Mouse (Mus musculus) liver, embryonic 13.5 days (tissue): ENCODE data around the gene Iqgap2. TPM values are rescaled to one million over a fixed set of nuclear protein-coding genes. Genes with fewer than 3 reads are reported as not detected.

Experiments
- ATAC-seq: fragments of 200-750 bp; cut with Nextera tagmentation; 2 replicates; pipeline ENCODE4 v1.8.0; 2017; ENCODE audit warnings: low read depth, mild to moderate bottlenecking, moderate number of reproducible peaks, moderate library complexity
- DNase-seq: peaks from one replicate; pipeline ENCODE4 v3.0.0; 2022
- H3K27ac ChIP-seq: fragments of 300-500 bp; sonication (generic); 2 replicates; pipeline ENCODE4 v1.5.1; 2015; ENCODE audit warnings: moderate library complexity, mild to moderate bottlenecking, inconsistent platforms
- H3K27me3 ChIP-seq: fragments of 300-500 bp; sonication (generic); 2 replicates; pipeline ENCODE4 v1.6.1; 2015; ENCODE audit warnings: mild to moderate bottlenecking, inconsistent platforms
- H3K36me3 ChIP-seq: fragments of 300-500 bp; sonication (generic); 2 replicates; pipeline ENCODE4 v1.6.1; 2015; ENCODE audit warnings: mild to moderate bottlenecking, inconsistent platforms
- H3K4me1 ChIP-seq: fragments of 300-500 bp; sonication (generic); replicated peaks from 2 replicates; pipeline ENCODE4 v1.6.1; 2015; ENCODE audit warnings: inconsistent platforms
- H3K4me2 ChIP-seq: fragments of 300-500 bp; sonication (generic); 2 replicates; pipeline ENCODE4 v1.6.1; 2015; ENCODE audit warnings: inconsistent platforms, mild to moderate bottlenecking, moderate library complexity
- H3K4me3 ChIP-seq: fragments of 300-500 bp; sonication (generic); replicated peaks from 2 replicates; pipeline ENCODE4 v1.5.1; 2015; ENCODE audit warnings: mild to moderate bottlenecking, inconsistent platforms
- H3K9ac ChIP-seq: fragments of 300-500 bp; sonication (generic); 2 replicates; pipeline ENCODE4 v1.6.1; 2015; ENCODE audit warnings: mild to moderate bottlenecking, inconsistent platforms
- H3K9me3 ChIP-seq: fragments of 300-500 bp; sonication (generic); replicated peaks from 2 replicates; pipeline ENCODE4 v1.6.1; 2016; ENCODE audit warnings: inconsistent platforms
- WGBS: fragments of 180-500 bp; shearing (Covaris S2); methylation state at CpG from one replicate; pipeline ENCODE4 v1.1.7; 2015; ENCODE audit not compliant: insufficient replicate concordance; 5-methylcytosine and 5-hydroxymethylcytosine counted together
- polyA plus RNA-seq: library from polyadenylated mRNA; unstranded; fragments of >200 nt; fragmentation: Nextera tagmentation; extraction: Ambion mirVana; gene quantifications from 2 replicates; pipeline ENCODE4 v1.2.1, GENCODE M21; 2015

Gene Iqgap2
- polyA plus RNA-seq, 1 experiment from 2014 or later, result 11.9 TPM

DNA sequence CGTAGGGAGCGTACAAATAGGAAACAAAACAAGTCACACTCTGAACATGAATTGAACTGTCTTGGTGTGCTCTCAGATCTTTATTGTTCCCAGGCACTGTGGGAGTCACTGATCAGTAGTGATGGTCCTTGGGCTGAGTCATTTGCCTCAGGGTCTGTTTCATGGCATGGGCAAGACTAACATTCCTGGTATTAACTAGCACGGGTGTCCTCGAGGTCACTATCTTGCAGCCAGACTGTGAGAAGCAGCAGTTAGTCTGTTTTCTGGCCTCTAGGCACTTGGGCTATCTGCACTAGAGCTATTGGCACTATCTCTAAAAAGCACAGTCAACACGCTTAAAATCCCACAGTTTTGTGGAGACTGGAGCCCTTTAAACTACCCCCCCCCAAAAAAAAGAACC is 295.8 kb downstream of the Iqgap2 start:
- no peaks in the 10 kb centered on the region for H3K9me3 ChIP-seq
- H3K9ac ChIP-seq, result no peak overlapping the region
- ATAC-seq (no peak), DNase-seq (no peak)
- peaks cover 2% of the 10 kb centered on the region; the same call in 1 of the 2 replicates for H3K36me3 ChIP-seq
- H3K4me1 ChIP-seq, result 0 out of 2 replicates have a peak, but pooled peaks cover 7% of the 10 kb centered on the region
- H3K4me2 ChIP-seq, result no peak overlapping the region
- peaks cover 16% of the 10 kb centered on the region for H3K27me3 ChIP-seq
- WGBS, result 43% methylated on average over 5 of the region's 5 CpGs
- H3K27ac ChIP-seq, result no peak overlapping the region
- no peak overlapping the region for H3K4me3 ChIP-seq

DNA sequence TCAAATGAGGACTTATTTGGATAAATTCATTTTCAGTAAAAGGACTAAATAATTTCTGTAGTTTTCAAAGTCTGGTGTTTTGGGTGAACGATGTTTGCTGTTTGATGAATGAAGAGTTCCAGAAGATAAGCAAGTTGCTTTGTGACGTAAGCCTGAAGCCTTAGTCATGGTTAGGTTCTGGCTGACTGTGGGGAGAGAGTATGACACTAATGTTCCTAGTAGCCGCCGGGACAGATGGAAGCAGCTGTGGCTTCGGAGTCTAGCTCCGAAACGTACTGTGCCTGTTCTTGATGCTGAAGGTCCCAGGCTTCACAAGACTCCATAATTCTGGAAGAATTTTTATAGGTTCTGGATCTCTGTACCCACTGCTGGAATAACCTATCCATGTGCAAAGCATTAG is 296.3 kb downstream of the Iqgap2 start:
- Histone ChIP-seq H3K27me3 (peaks cover 20% of the 10 kb centered on the region), H3K27ac (no peak overlapping the region), H3K9me3 (no peaks in the 10 kb centered on the region), H3K4me2 (no peak overlapping the region), H3K4me1 (0 out of 2 replicates have a peak, but pooled peaks cover 7% of the 10 kb centered on the region), H3K4me3 (no peak overlapping the region), H3K9ac (no peak overlapping the region), H3K36me3 (no peaks in the 10 kb centered on the region)
- 61% methylated on average over 7 of the region's 7 CpGs for WGBS
- DNase-seq, result no peak
- no peak for ATAC-seq

DNA sequence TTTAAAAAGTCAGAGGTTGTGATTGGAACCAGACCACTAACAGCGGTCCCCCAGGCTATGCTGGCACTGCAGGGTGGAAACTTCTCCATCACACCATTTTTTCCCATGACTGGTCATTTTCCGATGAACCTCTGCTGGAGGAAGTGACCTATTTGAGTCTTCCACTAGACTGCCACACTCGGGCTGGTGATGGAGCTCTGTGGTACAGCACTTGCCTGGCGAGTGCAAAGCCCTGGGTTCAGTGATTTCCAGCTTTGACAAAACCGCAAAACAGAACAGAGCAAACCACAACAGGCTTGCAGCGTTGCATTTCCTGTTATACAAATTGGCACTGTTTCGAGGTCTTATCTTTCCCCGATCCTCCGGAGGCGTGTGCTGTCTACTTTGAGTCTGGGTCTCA is 298.9 kb downstream of the Iqgap2 start:
- no peak overlapping the region for H3K9ac ChIP-seq
- no peak overlapping the region for H3K27ac ChIP-seq
- WGBS, result 15% methylated on average over 10 of the region's 10 CpGs
- no peak overlapping the region for H3K4me2 ChIP-seq
- 0 out of 2 replicates have a peak, but pooled peaks cover 7% of the 10 kb centered on the region for H3K4me1 ChIP-seq
- H3K4me3 ChIP-seq, result no peak overlapping the region
- H3K9me3 ChIP-seq, result no peaks in the 10 kb centered on the region
- DNase-seq (no peak), ATAC-seq (no peak)
- no peaks in the 10 kb centered on the region for H3K36me3 ChIP-seq
- peaks cover 38% of the 10 kb centered on the region for H3K27me3 ChIP-seq

DNA sequence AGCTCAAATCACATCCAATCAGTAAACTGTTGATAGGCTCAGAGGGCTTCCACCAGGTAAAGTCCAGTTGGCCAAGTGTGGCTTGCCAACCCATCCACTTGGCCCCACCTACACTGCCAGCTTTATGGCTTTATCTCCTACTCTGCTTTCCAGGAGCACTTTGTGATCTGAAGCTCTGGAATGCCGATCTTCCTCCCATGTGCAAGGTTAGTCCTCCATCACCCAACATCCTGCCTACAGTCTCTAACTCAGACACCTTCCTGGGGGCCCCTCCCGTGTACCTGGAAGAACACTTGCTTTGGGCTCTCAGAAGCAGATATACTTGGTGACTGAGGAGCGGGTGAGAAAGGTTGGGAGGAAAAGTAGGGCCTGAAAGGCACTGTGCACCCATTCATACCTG is 300.1 kb downstream of the Iqgap2 start:
- Histone ChIP-seq H3K27ac (no peak overlapping the region), H3K27me3 (peaks cover 45% of the 10 kb centered on the region), H3K4me2 (no peak overlapping the region), H3K9ac (no peak overlapping the region), H3K9me3 (no peaks in the 10 kb centered on the region), H3K4me1 (0 out of 2 replicates have a peak, but pooled peaks cover 7% of the 10 kb centered on the region), H3K36me3 (no peaks in the 10 kb centered on the region), H3K4me3 (no peak overlapping the region)
- WGBS, result 63% methylated on average over 3 of the region's 3 CpGs
- no peak for DNase-seq
- ATAC-seq, result no peak

DNA sequence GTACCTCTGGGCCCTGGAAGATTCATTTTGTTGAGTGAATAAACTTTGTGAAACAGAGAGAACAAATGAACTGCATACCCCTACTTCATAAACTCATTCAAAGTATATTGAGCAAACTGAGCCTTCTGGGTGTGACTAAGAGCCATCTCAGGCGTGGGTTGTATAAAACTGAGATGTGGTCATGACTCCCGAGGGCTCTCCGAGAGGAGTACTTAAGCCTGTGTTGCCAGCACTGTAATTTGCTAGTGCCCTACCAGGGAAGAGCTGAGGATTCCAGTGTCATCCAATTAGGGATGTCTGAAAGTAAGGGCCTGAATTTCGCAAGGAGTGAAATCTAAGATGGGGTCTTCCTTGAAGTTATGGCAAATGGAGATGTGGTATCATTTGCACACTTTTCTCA is 304.1 kb downstream of the Iqgap2 start:
- no peaks in the 10 kb centered on the region for H3K36me3 ChIP-seq
- H3K9me3 ChIP-seq, result no peaks in the 10 kb centered on the region
- no peak overlapping the region for H3K4me2 ChIP-seq
- WGBS, result 66% methylated on average over 4 of the region's 4 CpGs
- H3K9ac ChIP-seq, result no peak overlapping the region
- no peaks in the 10 kb centered on the region for H3K4me1 ChIP-seq
- H3K4me3 ChIP-seq, result no peak overlapping the region
- peaks cover 64% of the 10 kb centered on the region for H3K27me3 ChIP-seq
- H3K27ac ChIP-seq, result no peak overlapping the region
- no peak for ATAC-seq
- no peak for DNase-seq

DNA sequence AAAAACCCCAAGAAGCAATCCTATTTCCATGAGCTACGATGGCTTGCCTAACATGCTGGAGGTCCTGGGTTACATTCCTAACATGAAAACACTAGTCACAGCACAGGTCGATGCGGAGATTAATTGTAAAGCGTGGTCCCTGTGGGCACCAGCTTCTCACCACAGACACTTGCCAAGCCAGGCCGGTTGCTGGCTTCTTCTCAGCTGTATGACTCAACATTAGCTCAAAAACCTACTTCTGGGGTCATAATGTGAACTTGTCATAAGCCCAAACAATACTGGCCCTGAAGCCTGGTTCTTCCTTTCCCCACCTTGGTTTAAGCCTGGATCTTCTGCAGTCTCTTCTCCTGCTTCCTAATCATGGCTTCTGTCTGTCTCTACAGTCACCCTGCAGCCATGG is 306.8 kb downstream of the Iqgap2 start:
- ATAC-seq (no peak), DNase-seq (no peak)
- Histone ChIP-seq H3K27ac (no peak overlapping the region), H3K4me2 (no peak overlapping the region), H3K4me3 (no peak overlapping the region), H3K36me3 (no peaks in the 10 kb centered on the region), H3K4me1 (no peaks in the 10 kb centered on the region), H3K9me3 (no peaks in the 10 kb centered on the region), H3K9ac (no peak overlapping the region), H3K27me3 (peaks cover 53% of the 10 kb centered on the region)
- WGBS, result 66% methylated on average over 5 of the region's 5 CpGs

DNA sequence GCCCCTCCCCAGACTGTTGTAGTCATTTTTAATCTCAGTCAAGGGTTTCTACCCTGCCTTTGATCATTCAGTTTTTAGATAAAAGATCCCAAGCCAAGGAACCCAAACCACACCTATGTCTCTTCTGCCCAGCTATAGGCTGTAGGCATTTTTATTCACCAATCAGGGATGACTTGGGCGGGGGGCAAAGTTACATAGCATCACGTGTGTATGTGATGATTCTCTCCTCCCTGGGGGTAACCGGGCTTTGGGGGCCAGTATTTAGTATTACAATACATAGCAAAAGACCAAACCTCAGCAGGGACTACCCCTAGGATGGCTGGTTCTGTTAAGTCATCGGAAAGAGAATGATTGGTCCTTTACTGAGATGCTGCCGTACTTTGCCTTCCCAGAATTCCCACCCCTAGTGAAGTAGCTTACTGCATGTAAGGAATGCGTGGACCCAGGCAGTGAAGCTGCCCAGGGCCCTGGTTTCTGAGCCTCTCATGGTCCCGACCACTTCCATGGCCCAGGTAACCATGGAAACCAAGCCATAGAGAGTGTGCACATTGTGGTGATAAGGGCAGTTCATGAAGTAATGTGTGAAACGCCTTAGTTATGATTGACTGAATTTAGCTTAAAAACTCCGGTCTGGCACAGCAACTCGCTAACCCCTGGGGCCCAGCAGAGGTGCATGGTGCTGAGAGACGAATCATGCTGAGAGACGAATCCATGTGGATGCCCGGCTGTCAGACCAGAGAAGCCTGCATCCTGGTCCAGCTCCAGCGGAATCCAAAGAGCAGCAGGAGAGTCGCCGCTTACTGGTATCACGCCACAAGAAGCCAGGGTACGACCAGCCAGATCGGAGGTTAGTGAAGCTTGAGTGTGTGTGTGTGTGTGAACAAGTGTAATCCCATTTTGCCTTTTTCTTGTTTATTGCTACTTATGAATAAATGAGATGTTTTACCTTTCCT is 308.2 kb downstream of the Iqgap2 start:
- Histone ChIP-seq H3K27ac (no peak overlapping the region), H3K4me1 (no peaks in the 10 kb centered on the region), H3K36me3 (no peaks in the 10 kb centered on the region), H3K9ac (no peak overlapping the region), H3K27me3 (peaks cover 40% of the 10 kb centered on the region), H3K4me3 (no peak overlapping the region), H3K4me2 (no peak overlapping the region), H3K9me3 (no peaks in the 10 kb centered on the region)
- no peak for DNase-seq
- no peak for ATAC-seq
- WGBS, result 64% methylated on average over 19 of the region's 19 CpGs

DNA sequence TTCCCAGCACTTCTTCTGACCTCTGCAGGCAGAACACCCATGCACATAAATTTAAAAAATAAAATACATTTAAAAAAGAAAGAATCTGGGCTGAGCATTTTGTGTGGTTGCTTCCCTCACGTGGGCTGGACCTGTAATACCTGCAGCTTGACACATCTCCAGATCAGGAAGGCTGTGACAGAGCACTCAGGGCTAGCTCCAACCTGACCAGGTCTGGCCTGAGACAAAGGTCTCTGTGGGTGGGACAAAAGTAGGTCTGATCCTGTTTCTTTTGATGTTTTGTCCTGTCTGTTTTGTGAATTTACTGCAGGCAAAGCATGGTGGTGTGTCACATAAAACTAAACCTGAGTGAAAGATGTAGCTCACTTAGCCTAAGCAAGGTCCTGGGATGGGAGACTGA is 309.9 kb downstream of the Iqgap2 start:
- no peak for ATAC-seq

DNA sequence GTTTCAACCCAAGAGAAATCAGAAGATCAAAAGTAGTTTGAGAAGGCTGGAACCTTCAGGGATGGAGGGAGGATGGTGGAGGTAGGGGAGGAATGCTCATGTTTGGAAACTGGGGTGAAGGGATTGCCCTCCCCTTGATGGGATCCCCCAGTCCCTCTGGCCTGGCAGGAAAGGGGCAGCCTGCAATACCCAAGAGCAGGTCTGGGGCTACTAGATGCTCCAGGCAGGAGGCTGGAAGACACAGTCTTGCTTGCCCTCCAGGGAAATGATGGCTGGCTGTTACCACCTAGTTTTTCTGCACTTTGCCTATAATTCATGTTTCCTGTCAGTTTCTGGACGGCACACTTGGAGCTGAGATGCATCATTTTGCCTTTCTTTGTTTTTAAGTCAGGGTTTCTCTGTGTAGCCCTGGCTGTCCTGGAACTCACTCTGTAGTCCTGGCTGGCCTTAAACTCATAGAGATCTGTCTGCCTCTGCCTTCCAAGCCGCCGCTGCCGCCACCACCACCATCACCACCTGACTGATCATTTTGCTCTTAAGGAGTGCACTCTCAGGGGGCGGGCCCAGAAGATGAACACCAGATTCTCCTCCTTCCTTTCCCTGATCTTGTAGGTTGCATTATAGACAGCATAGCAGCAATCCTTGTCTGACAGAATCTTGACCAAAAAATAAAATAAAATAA is 313.6 kb downstream of the Iqgap2 start:
- WGBS, result 70% methylated on average over 5 of the region's 5 CpGs
- no peaks in the 10 kb centered on the region for H3K9me3 ChIP-seq
- no peak overlapping the region for H3K4me3 ChIP-seq
- H3K4me2 ChIP-seq, result no peak overlapping the region
- H3K27ac ChIP-seq, result no peak overlapping the region
- ATAC-seq (no peak), DNase-seq (no peak)
- no peaks in the 10 kb centered on the region for H3K4me1 ChIP-seq
- 0 out of 2 replicates have a peak, but pooled peaks cover 10% of the 10 kb centered on the region for H3K27me3 ChIP-seq
- no peaks in the 10 kb centered on the region for H3K36me3 ChIP-seq
- no peak overlapping the region for H3K9ac ChIP-seq

More for the DNA sequence above, 309.9 kb downstream of the Iqgap2 start:
- no peak overlapping the region for H3K27ac ChIP-seq
- H3K36me3 ChIP-seq, result no peaks in the 10 kb centered on the region
- H3K4me1 ChIP-seq, result no peaks in the 10 kb centered on the region
- peaks cover 28% of the 10 kb centered on the region for H3K27me3 ChIP-seq
- H3K9ac ChIP-seq, result no peak overlapping the region
- H3K4me3 ChIP-seq, result no peak overlapping the region
- H3K9me3 ChIP-seq, result no peaks in the 10 kb centered on the region
- WGBS, result 28% methylated on average over 1 of the region's 1 CpGs
- DNase-seq, result no peak
- H3K4me2 ChIP-seq, result no peak overlapping the region
